Mouse (Mus musculus) liver, embryonic 15.5 days (tissue): ENCODE data around the gene Tmem30c. TPM values are rescaled to one million over a fixed set of nuclear protein-coding genes. Genes with fewer than 3 reads are reported as not detected.
"Not testable (repeated sequence)": the region's sequence is repeated elsewhere in the genome, so short reads cannot be mapped to it uniquely, and the experiment has no call there.

Experiments used
- ATAC-seq: fragments of 200-750 bp; cut with Nextera tagmentation; 2 replicates; pipeline ENCODE4 v1.8.0; 2017; ENCODE audit warnings: moderate number of reproducible peaks, mild to moderate bottlenecking, moderate library complexity; ENCODE audit not compliant: insufficient read depth
- H3K27ac ChIP-seq: fragments of 300-500 bp; sonication (generic); replicated peaks from 2 replicates; pipeline ENCODE4 v1.5.1; 2015; ENCODE audit warnings: mild to moderate bottlenecking, inconsistent platforms
- H3K27me3 ChIP-seq: fragments of 300-500 bp; sonication (generic); 2 replicates; pipeline ENCODE4 v1.6.1; 2015; ENCODE audit warnings: mild to moderate bottlenecking, inconsistent platforms
- H3K36me3 ChIP-seq: fragments of 300-500 bp; sonication (generic); replicated peaks from 2 replicates; pipeline ENCODE4 v1.6.1; 2015; ENCODE audit warnings: moderate library complexity, mild to moderate bottlenecking, inconsistent platforms
- H3K4me1 ChIP-seq: fragments of 300-500 bp; sonication (generic); replicated peaks from 2 replicates; pipeline ENCODE4 v1.6.1; 2015; ENCODE audit warnings: inconsistent platforms
- H3K4me2 ChIP-seq: fragments of 300-500 bp; sonication (generic); 2 replicates; pipeline ENCODE4 v1.6.1; 2015; ENCODE audit warnings: moderate library complexity, mild to moderate bottlenecking, inconsistent platforms
- H3K4me3 ChIP-seq: fragments of 300-500 bp; sonication (generic); replicated peaks from 2 replicates; pipeline ENCODE4 v1.5.1; 2015; ENCODE audit warnings: mild to moderate bottlenecking, inconsistent platforms
- H3K9ac ChIP-seq: fragments of 300-500 bp; sonication (generic); 2 replicates; pipeline ENCODE4 v1.6.1; 2015; ENCODE audit warnings: moderate library complexity, mild to moderate bottlenecking, inconsistent platforms
- H3K9me3 ChIP-seq: fragments of 300-500 bp; sonication (generic); replicated peaks from 2 replicates; pipeline ENCODE4 v1.6.1; 2016; ENCODE audit warnings: inconsistent platforms
- WGBS: fragments of 180-500 bp; shearing (Covaris S2); methylation state at CpG from one replicate; pipeline ENCODE4 v1.1.7; 2015; ENCODE audit warnings: mixed read lengths; ENCODE audit not compliant: insufficient replicate concordance; 5-methylcytosine and 5-hydroxymethylcytosine counted together
- polyA plus RNA-seq: library from polyadenylated mRNA; unstranded; fragments of >200 nt; fragmentation: Nextera tagmentation; extraction: Ambion mirVana; gene quantifications from 2 replicates; pipeline ENCODE4 v1.2.1, GENCODE M21; 2015

Gene Tmem30c
- polyA plus RNA-seq, 1 experiment from 2014 or later = not detected

DNA sequence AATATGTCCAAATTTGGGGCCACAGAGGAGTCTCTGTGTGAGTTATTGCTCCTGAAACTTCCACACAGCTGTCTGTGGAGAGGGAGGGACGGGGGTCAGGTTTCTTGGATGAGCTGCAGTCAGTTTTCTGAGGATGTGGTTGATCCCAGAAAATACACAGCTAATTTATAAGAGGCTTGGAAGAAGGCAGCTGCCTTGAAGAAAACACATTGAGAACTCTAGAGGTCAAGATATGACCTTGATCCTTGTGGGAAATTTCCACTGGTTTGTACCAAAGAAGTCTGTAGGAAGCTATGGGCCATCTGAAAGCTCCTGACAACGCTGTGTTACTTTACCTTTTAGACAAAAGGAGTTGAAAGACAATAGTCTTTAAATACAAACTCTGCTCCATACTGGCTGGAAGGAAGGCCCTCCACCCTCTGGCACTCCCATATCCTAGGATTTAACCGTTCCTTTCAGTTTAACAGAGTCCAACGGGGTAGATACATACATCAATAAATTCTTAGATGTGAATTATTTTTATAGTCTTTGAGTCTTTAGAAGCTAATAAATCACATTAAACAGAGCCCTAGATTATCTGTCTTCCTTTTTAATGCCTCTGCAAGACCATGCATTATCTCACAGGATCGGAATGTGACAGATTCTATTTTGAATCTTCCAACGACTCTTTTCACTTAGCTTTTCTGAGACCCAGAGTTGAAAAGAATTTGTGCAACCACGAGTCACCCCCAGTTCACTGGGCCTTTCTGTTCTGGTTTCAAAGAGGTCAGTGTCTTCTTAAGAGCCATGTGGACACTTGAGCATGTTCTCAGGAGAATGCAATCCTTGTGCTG, 40.9 kb downstream of the Tmem30c start:
- no peaks in the 10 kb centered on the region for H3K9me3 ChIP-seq
- no peak overlapping the region for H3K9ac ChIP-seq
- no peak for ATAC-seq
- no peaks in the 10 kb centered on the region for H3K27me3 ChIP-seq
- H3K4me1 ChIP-seq = no peaks in the 10 kb centered on the region
- H3K4me3 ChIP-seq = no peak overlapping the region
- no peak overlapping the region for H3K4me2 ChIP-seq
- H3K27ac ChIP-seq = no peak overlapping the region
- 40% methylated on average over 7 of the region's 7 CpGs for WGBS
- no peaks in the 10 kb centered on the region for H3K36me3 ChIP-seq

DNA sequence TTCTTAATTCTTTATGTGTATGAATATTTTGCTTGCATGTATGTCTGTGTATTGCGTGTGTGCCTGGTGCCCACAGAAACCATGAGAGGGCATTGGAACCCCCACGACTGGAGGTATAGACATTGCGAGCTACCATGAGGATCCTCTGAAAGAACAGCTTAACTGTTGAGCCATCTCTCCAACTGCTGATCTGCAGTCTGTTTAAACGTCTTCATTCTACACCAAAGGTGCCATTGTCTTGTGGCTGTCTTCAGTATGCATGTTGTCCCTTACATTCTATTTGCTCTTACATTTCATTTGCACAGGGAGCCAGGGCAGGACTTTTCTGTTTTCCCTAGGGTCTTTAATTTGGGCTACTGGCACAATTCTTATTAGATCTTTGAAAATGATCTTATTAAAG, 41.7 kb downstream of the Tmem30c start:
- no peak for ATAC-seq
- no peaks in the 10 kb centered on the region for H3K36me3 ChIP-seq
- no peak overlapping the region for H3K9ac ChIP-seq
- no peak overlapping the region for H3K4me3 ChIP-seq
- no peaks in the 10 kb centered on the region for H3K4me1 ChIP-seq
- WGBS = 58% methylated on average over 4 of the region's 4 CpGs
- 0 out of 2 replicates have a peak, but pooled peaks cover 3% of the 10 kb centered on the region for H3K27me3 ChIP-seq
- H3K27ac ChIP-seq = no peak overlapping the region
- H3K4me2 ChIP-seq = no peak overlapping the region
- H3K9me3 ChIP-seq = no peaks in the 10 kb centered on the region

GRCm38 (mm10) chr16:57247464-57247863, 45.2 kb downstream of the Tmem30c start:
- no peaks in the 10 kb centered on the region for H3K36me3 ChIP-seq
- 0 out of 2 replicates have a peak, but pooled peaks cover 3% of the 10 kb centered on the region for H3K27me3 ChIP-seq
- H3K4me3 ChIP-seq = no peak overlapping the region
- no peaks in the 10 kb centered on the region for H3K4me1 ChIP-seq
- no peak overlapping the region for H3K4me2 ChIP-seq
- no peaks in the 10 kb centered on the region for H3K9me3 ChIP-seq
- ATAC-seq = no peak
- 82% methylated on average over 4 of the region's 4 CpGs for WGBS
- H3K9ac ChIP-seq = no peak overlapping the region
- H3K27ac ChIP-seq = no peak overlapping the region

DNA sequence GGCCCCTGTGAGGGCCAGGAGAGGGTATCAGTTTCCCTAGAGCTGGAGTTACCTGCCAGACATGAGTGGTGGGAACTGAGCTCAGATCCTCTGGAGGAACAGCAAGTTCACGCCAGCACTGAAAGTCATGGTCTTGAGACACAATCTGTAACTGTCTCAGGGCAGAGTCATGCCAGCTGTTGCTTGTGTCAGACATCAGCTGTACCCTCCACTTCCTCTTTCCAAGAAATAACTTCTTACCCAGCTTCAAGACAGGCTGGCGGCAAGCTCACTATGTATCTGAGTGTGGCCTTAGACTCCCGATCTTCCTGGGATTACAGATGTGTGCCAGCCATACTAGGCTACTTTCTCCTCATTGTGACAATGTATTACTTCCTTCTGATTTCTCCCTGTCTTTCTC, 46.1 kb downstream of the Tmem30c start:
- WGBS = 32% methylated on average over 3 of the region's 3 CpGs
- no peaks in the 10 kb centered on the region for H3K4me1 ChIP-seq
- no peak overlapping the region for H3K4me2 ChIP-seq
- no peaks in the 10 kb centered on the region for H3K36me3 ChIP-seq
- H3K9me3 ChIP-seq = no peaks in the 10 kb centered on the region
- H3K27me3 ChIP-seq = 0 out of 2 replicates have a peak, but pooled peaks cover 3% of the 10 kb centered on the region
- no peak overlapping the region for H3K27ac ChIP-seq
- ATAC-seq = no peak
- H3K9ac ChIP-seq = no peak overlapping the region
- no peak overlapping the region for H3K4me3 ChIP-seq

GRCm38 (mm10) chr16:57243858-57244248, 48.8 kb downstream of the Tmem30c start:
- no peaks in the 10 kb centered on the region for H3K4me1 ChIP-seq
- no peak for ATAC-seq
- no peak overlapping the region for H3K4me2 ChIP-seq
- no peak overlapping the region for H3K9ac ChIP-seq
- H3K36me3 ChIP-seq = no peaks in the 10 kb centered on the region
- 10% methylated on average over 6 of the region's 6 CpGs for WGBS
- H3K27ac ChIP-seq = no peak overlapping the region
- H3K4me3 ChIP-seq = no peak overlapping the region
- no peaks in the 10 kb centered on the region for H3K9me3 ChIP-seq
- H3K27me3 ChIP-seq = 0 out of 2 replicates have a peak, but pooled peaks cover 3% of the 10 kb centered on the region

GRCm38 (mm10) chr16:57243205-57243857, 49.3 kb downstream of the Tmem30c start:
- no peak overlapping the region for H3K9ac ChIP-seq
- no peaks in the 10 kb centered on the region for H3K36me3 ChIP-seq
- H3K27me3 ChIP-seq = 0 out of 2 replicates have a peak, but pooled peaks cover 3% of the 10 kb centered on the region
- H3K4me2 ChIP-seq = no peak overlapping the region
- 28% methylated on average over 10 of the region's 10 CpGs for WGBS
- H3K4me1 ChIP-seq = no peaks in the 10 kb centered on the region
- no peak overlapping the region for H3K4me3 ChIP-seq
- no peak overlapping the region for H3K27ac ChIP-seq
- H3K9me3 ChIP-seq = no peaks in the 10 kb centered on the region
- no peak for ATAC-seq

DNA sequence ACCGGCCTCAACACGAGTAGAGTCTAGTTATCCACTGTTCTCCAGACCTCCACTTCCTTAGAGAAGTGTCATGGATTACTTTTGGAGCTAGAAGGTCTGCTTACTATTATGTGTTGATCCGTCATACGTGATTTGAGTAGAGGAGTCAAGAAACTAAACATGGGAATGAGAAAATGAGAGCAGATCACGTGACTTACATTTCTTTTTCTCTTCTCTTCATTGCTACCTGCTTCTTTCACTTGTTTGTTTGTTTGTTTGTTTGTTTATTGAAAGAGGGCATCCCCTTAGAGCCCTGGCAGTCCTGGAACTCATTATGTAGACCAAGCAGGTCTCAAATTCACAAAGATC, 49.8 kb downstream of the Tmem30c start:
- Histone ChIP-seq H3K27ac (no peak overlapping the region), H3K4me1 (no peaks in the 10 kb centered on the region), H3K9ac (no peak overlapping the region), H3K9me3 (no peaks in the 10 kb centered on the region), H3K4me2 (no peak overlapping the region), H3K4me3 (no peak overlapping the region), H3K27me3 (0 out of 2 replicates have a peak, but pooled peaks cover 3% of the 10 kb centered on the region), H3K36me3 (no peaks in the 10 kb centered on the region)
- 61% methylated on average over 5 of the region's 5 CpGs for WGBS
- no peak for ATAC-seq

- Histone ChIP-seq H3K9me3 (no peaks in the 10 kb centered on the region), H3K9ac (no peak overlapping the region), H3K27me3 (peaks cover 4% of the 10 kb centered on the region; the same call in 1 of the 2 replicates), H3K36me3 (no peaks in the 10 kb centered on the region), H3K4me3 (no peak overlapping the region), H3K4me2 (no peak overlapping the region), H3K27ac (no peak overlapping the region), H3K4me1 (0 out of 2 replicates have a peak, but pooled peaks cover 6% of the 10 kb centered on the region)
- 54% methylated on average over 7 of the region's 7 CpGs for WGBS
- ATAC-seq = no peak
Measured at GRCm38 (mm10) chr16:57235871-57236510, 56.7 kb downstream of the Tmem30c start.

GRCm38 (mm10) chr16:57231937-57232310, 60.7 kb downstream of the Tmem30c start:
- H3K9ac ChIP-seq, H3K9me3 ChIP-seq, H3K27ac ChIP-seq, H3K27me3 ChIP-seq, ATAC-seq, H3K36me3 ChIP-seq: not testable (repeated sequence)
- WGBS = 61% methylated on average over 4 of the region's 5 CpGs
- H3K4me2 ChIP-seq = peak overlapping the region; percentile 86
- peaks cover 21% of the 10 kb centered on the region for H3K4me1 ChIP-seq
- peak overlapping the region; percentile 96; the same call in 1 of the 2 replicates for H3K4me3 ChIP-seq

GRCm38 (mm10) chr16:57231089-57231936, 61.4 kb downstream of the Tmem30c start, which contains the start of gene Tbc1d23:
Gene Tbc1d23 (minus strand): TSS chr16:57231504.
- ATAC-seq = peak; percentile 98
- peak within 1 kb of the TSS; percentile 96 for H3K4me3 ChIP-seq
- under 1% methylated on average over 42 of the region's 42 CpGs for WGBS
- H3K27me3 ChIP-seq = peaks cover 4% of the 10 kb centered on the region; the same call in 1 of the 2 replicates
- H3K9ac ChIP-seq = peak within 1 kb of the TSS; percentile 80
- H3K4me2 ChIP-seq = peak within 1 kb of the TSS; percentile 86
- no peaks in the 10 kb centered on the region for H3K36me3 ChIP-seq
- peaks cover 21% of the 10 kb centered on the region for H3K4me1 ChIP-seq
- peak within 1 kb of the TSS; percentile 86 for H3K27ac ChIP-seq
- H3K9me3 ChIP-seq = no peaks in the 10 kb centered on the region
